Mouse (Mus musculus) CH12.LX (cell line): ENCODE measurements around the gene Gm20388. TPM values are rescaled to one million over a fixed set of nuclear protein-coding genes. Genes with fewer than 3 reads are reported as not detected.

ENCODE experiments used
- DNase-seq: peaks from one replicate; pipeline ENCODE4 v3.0.0-alpha.2; 2013; ENCODE audit errors: extremely low read depth
- H3K27ac ChIP-seq: 2 replicates; pipeline ENCODE4 v1.5.1; 2012; ENCODE audit warnings: low read depth, mild to moderate bottlenecking, control low read depth, moderate library complexity; ENCODE audit not compliant: insufficient read depth
- H3K27me3 ChIP-seq: replicated peaks from 2 replicates; pipeline ENCODE3; 2012; ENCODE audit warnings: inconsistent platforms
- H3K36me3 ChIP-seq, 2 experiments: replicated peaks in 1 of 2; 2 replicates each; pipeline versions ENCODE3 to v1.6.1; 2012; ENCODE audit warnings: inconsistent platforms in 1 of 2, low read length in 1 of 2, mild to moderate bottlenecking in 1 of 2, mixed read lengths in 1 of 2, moderate library complexity in 1 of 2; ENCODE audit not compliant: control insufficient read depth in 1 of 2, insufficient read depth in 1 of 2
- H3K4me1 ChIP-seq, 2 experiments: 2 replicates each; pipeline ENCODE4 v1.6.1; 2012; ENCODE audit warnings: inconsistent platforms in 1 of 2, moderate library complexity in 1 of 2; ENCODE audit not compliant: insufficient read depth in 2 of 2, control insufficient read depth in 1 of 2
- H3K4me2 ChIP-seq: 2 replicates; pipeline ENCODE4 v1.6.1; 2012; ENCODE audit warnings: low read depth, mild to moderate bottlenecking, control low read depth; ENCODE audit not compliant: poor library complexity, insufficient read depth, severe bottlenecking
- H3K4me3 ChIP-seq, 3 experiments: fragments of 150-350 bp in 1 of 3; sonication (generic) in 1 of 3; replicated peaks in 1 of 3; 2 replicates each; pipeline versions ENCODE3 to v1.5.1; 2011 to 2012; ENCODE audit warnings: low read depth in 2 of 3, low read length in 2 of 3, mild to moderate bottlenecking in 2 of 3, moderate library complexity in 2 of 3, control low read depth in 1 of 3, improper control_type of control experiment in 1 of 3, inconsistent platforms in 1 of 3, mixed read lengths in 1 of 3; ENCODE audit not compliant: poor library complexity in 1 of 3
- H3K79me2 ChIP-seq: replicated peaks from 2 replicates; pipeline ENCODE4 v1.6.1; 2012; ENCODE audit warnings: mild to moderate bottlenecking, moderate library complexity; ENCODE audit not compliant: control insufficient read depth, poor library complexity, insufficient read depth, severe bottlenecking; ENCODE audit errors: extremely low read depth
- H3K9ac ChIP-seq: 2 replicates; pipeline ENCODE4 v1.6.1; 2012; ENCODE audit warnings: low read depth, mild to moderate bottlenecking, control low read depth, moderate library complexity; ENCODE audit not compliant: insufficient read depth
- H3K9me3 ChIP-seq: replicated peaks from 2 replicates; pipeline ENCODE3; 2012; ENCODE audit warnings: low read length, inconsistent platforms, mixed read lengths
- BHLHE40 ChIP-seq: IDR thresholded peaks from 2 replicates; pipeline ENCODE4 v1.6.1; 2011; ENCODE audit warnings: mild to moderate bottlenecking, low read depth, low read length, improper control_type of control experiment
- CHD2 ChIP-seq: IDR thresholded peaks from 2 replicates; pipeline ENCODE4 v1.6.1; 2011; ENCODE audit warnings: low read length, improper control_type of control experiment
- CTCF ChIP-seq, 2 experiments: IDR thresholded peaks in 1 of 2; conservative IDR thresholded peaks in 1 of 2; 2 replicates each; pipeline ENCODE4 v1.5.1; 2011 to 2012; ENCODE audit warnings: low read depth in 2 of 2, low read length in 2 of 2, improper control_type of control experiment in 1 of 2, inconsistent platforms in 1 of 2, mild to moderate bottlenecking in 1 of 2, moderate library complexity in 1 of 2
- ELF1 ChIP-seq: IDR thresholded peaks from 2 replicates; pipeline ENCODE4 v1.6.1; 2014; ENCODE audit warnings: low read depth, mild to moderate bottlenecking, inconsistent platforms, low read length, improper control_type of control experiment
- ETS1 ChIP-seq: conservative IDR thresholded peaks from 2 replicates; pipeline ENCODE4 v1.6.1; 2012; ENCODE audit warnings: low read depth, mild to moderate bottlenecking, inconsistent platforms, low read length, improper control_type of control experiment, moderate library complexity
- IRF4 ChIP-seq: IDR thresholded peaks from 2 replicates; pipeline ENCODE4 v1.6.1; 2014; ENCODE audit warnings: low read depth, mild to moderate bottlenecking, inconsistent platforms, low read length, improper control_type of control experiment
- JUND ChIP-seq: conservative IDR thresholded peaks from 2 replicates; pipeline ENCODE4 v1.6.1; 2011; ENCODE audit warnings: low read depth, low read length, improper control_type of control experiment
- MAFK ChIP-seq: IDR thresholded peaks from 2 replicates; pipeline ENCODE4 v1.6.1; 2011; ENCODE audit warnings: low read length, improper control_type of control experiment; ENCODE audit not compliant: insufficient replicate concordance
- MAX ChIP-seq: IDR thresholded peaks from 2 replicates; pipeline ENCODE4 v1.6.1; 2011; ENCODE audit warnings: low read length, improper control_type of control experiment
- MAZ ChIP-seq: IDR thresholded peaks from 2 replicates; pipeline ENCODE4 v1.6.1; 2012; ENCODE audit warnings: low read depth, mild to moderate bottlenecking, inconsistent platforms, low read length, improper control_type of control experiment, moderate library complexity
- MEF2A ChIP-seq: IDR thresholded peaks from 2 replicates; pipeline ENCODE4 v1.6.1; 2014; ENCODE audit warnings: low read depth, mild to moderate bottlenecking, inconsistent platforms, low read length, improper control_type of control experiment, borderline replicate concordance
- MYC ChIP-seq: IDR thresholded peaks from 2 replicates; pipeline ENCODE4 v1.6.1; 2011; ENCODE audit warnings: low read depth, mild to moderate bottlenecking, improper control_type of control experiment, low read length
- NELFE ChIP-seq: IDR thresholded peaks from 2 replicates; pipeline ENCODE4 v1.6.1; 2011; ENCODE audit warnings: low read depth, low read length, improper control_type of control experiment
- NRF1 ChIP-seq: IDR thresholded peaks from 2 replicates; pipeline ENCODE4 v1.6.1; 2014; ENCODE audit warnings: low read depth, mild to moderate bottlenecking, inconsistent platforms, low read length, improper control_type of control experiment, moderate library complexity
- POLR2A ChIP-seq: IDR thresholded peaks from 2 replicates; pipeline ENCODE4 v1.6.1; 2011; ENCODE audit warnings: low read depth, mild to moderate bottlenecking, improper control_type of control experiment, low read length
- USF1 ChIP-seq: IDR thresholded peaks from 2 replicates; pipeline ENCODE4 v1.6.1; 2014; ENCODE audit warnings: low read depth, mild to moderate bottlenecking, inconsistent platforms, low read length, improper control_type of control experiment
- USF2 ChIP-seq: conservative IDR thresholded peaks from 2 replicates; pipeline ENCODE4 v1.6.1; 2011; ENCODE audit warnings: low read depth, low read length, improper control_type of control experiment
- ZNF384 ChIP-seq: IDR thresholded peaks from 2 replicates; pipeline ENCODE4 v1.6.1; 2012; ENCODE audit warnings: low read depth, low read length, improper control_type of control experiment, inconsistent platforms
- dilution Hi-C: fragments of 300-500 bp; cut with MboI; formaldehyde crosslinking; loops from 2 replicates; pipeline ENCODE4 v1.14.3; 2020; ENCODE audit warnings: low sequenced_read_pairs; ENCODE audit not compliant: extremely low pct_unique_long_range_greater_than_20kb, extremely low pct_ligation_motif_present
- in situ Hi-C: fragments of 300-500 bp; cut with MboI; formaldehyde crosslinking; loops from 3 replicates; pipeline ENCODE4 v1.14.3; 2019; ENCODE audit warnings: low sequenced_read_pairs, low pct_ligation_motif_present, low pct_unique_long_range_greater_than_20kb, mixed read lengths
- polyA plus RNA-seq: library from polyadenylated mRNA; unstranded; fragments of >175 nt; gene quantifications from 2 replicates; pipeline ENCODE4 v1.2.1, GENCODE M21; 2012; ENCODE audit warnings: low read depth; ENCODE audit not compliant: insufficient read length
- total RNA-seq, 2 experiments: library from RNA; depleted of rRNA; stranded (reverse); fragments of 300-350 nt in 1 of 2; fragments of >200 nt in 1 of 2; gene quantifications; 2 replicates each; pipeline ENCODE4 v1.2.3; 2012 to 2014

Gene Gm20388
- total and polyA plus RNA-seq, 3 experiments, result 14.8 to 26.3 (median 22.2) TPM

GRCm38 (mm10) chr8:123961371-123961770 lies 4050.7 kb downstream of the Gm20388 start:
- no peaks in the 10 kb centered on the region for H3K4me1 ChIP-seq
- DNase-seq, result no peak
- dilution Hi-C loops (no loop called here), in situ Hi-C loops (no loop called here)
- no peak overlapping the region for H3K4me3 ChIP-seq
- no peak overlapping the region for H3K9ac ChIP-seq
- H3K27ac ChIP-seq, result no peak overlapping the region
- H3K9me3 ChIP-seq, result no peaks in the 10 kb centered on the region
- no peaks in the 10 kb centered on the region for H3K27me3 ChIP-seq
- no peaks in the 10 kb centered on the region for H3K79me2 ChIP-seq
- no peak overlapping the region for H3K4me2 ChIP-seq
- peaks cover 12 to 81% of the 10 kb centered on the region in 2 experiments for H3K36me3 ChIP-seq
- no peak for TF ChIP-seq MYC
- 0 out of 2 replicates have a peak, but pooled peaks have one; percentile 15 for TF ChIP-seq MAFK

DNA sequence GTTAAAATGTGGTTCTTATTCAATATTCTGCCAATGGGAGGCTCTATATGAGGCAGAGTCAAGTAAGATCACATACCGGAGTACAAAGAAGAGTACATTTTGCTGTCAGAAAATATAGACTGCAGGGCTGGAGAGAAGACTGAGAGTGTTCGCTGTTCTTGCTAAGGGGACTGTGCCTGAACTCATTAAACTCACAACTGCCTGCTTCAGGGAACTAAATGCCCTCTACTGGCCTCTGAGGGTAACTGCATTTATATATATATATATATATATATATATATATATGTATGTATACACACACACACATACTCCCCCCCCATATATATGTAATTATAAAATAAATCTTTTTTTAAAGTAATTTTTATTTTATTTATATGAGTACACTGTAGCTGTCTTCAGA lies 4056.3 kb downstream of the Gm20388 start:
- Histone ChIP-seq H3K27me3 (no peaks in the 10 kb centered on the region), H3K36me3 (peaks cover 0 to 75% of the 10 kb centered on the region in 2 experiments), H3K4me2 (no peak overlapping the region), H3K79me2 (no peaks in the 10 kb centered on the region), H3K9ac (no peak overlapping the region), H3K4me3 (no peak overlapping the region), H3K4me1 (no peaks in the 10 kb centered on the region), H3K9me3 (no peaks in the 10 kb centered on the region), H3K27ac (no peak overlapping the region)
- in situ Hi-C loops, result no loop called here
- TF ChIP-seq ELF1, result no peak
- peak in 1 of 2 experiments; percentile 42; a peak in 2 of 4 replicates for TF ChIP-seq CTCF (conservative IDR thresholded peaks at IDR 0.05 in 1 of 2, IDR thresholded peaks at IDR 0.05 in 1 of 2; ENCODE audit: low read depth in 2 of 2, low read length in 2 of 2)
- dilution Hi-C loops, result no loop called here
- DNase-seq, result peak; percentile 22

- Histone ChIP-seq H3K79me2 (no peaks in the 10 kb centered on the region), H3K9ac (no peak overlapping the region), H3K36me3 (peaks cover 0 to 35% of the 10 kb centered on the region in 2 experiments), H3K27ac (no peak overlapping the region), H3K4me1 (peaks cover 0 to 5% of the 10 kb centered on the region in 2 experiments; a peak in 3 of 4 replicates), H3K4me2 (no peak overlapping the region), H3K27me3 (no peaks in the 10 kb centered on the region), H3K4me3 (no peak overlapping the region), H3K9me3 (no peaks in the 10 kb centered on the region)
- dilution Hi-C loops (no loop called here), in situ Hi-C loops (no loop called here)
- no peak for DNase-seq
- TF ChIP-seq CTCF (conservative IDR thresholded peaks at IDR 0.05 in 1 of 2, IDR thresholded peaks at IDR 0.05 in 1 of 2; ENCODE audit: low read depth in 2 of 2, low read length in 2 of 2), result no peak
- TF ChIP-seq POLR2A, result no peak
- no peak for TF ChIP-seq MEF2A
- TF ChIP-seq MAX, result no peak
- no peak for TF ChIP-seq BHLHE40
- TF ChIP-seq USF2, result no peak
- TF ChIP-seq ETS1, result no peak
- TF ChIP-seq CHD2, result no peak
- TF ChIP-seq ZNF384, result no peak
- no peak for TF ChIP-seq MAZ
- TF ChIP-seq USF1, result no peak
- no peak for TF ChIP-seq IRF4
- TF ChIP-seq NRF1, result no peak
- no peak for TF ChIP-seq NELFE
- no peak for TF ChIP-seq JUND
These were observed 4062.9 kb downstream of the Gm20388 start for GRCm38 (mm10) chr8:123973495-123973894.
